Mouse (Mus musculus): ENCODE measurements around the gene Golga2.

Gene Golga2

DNA sequence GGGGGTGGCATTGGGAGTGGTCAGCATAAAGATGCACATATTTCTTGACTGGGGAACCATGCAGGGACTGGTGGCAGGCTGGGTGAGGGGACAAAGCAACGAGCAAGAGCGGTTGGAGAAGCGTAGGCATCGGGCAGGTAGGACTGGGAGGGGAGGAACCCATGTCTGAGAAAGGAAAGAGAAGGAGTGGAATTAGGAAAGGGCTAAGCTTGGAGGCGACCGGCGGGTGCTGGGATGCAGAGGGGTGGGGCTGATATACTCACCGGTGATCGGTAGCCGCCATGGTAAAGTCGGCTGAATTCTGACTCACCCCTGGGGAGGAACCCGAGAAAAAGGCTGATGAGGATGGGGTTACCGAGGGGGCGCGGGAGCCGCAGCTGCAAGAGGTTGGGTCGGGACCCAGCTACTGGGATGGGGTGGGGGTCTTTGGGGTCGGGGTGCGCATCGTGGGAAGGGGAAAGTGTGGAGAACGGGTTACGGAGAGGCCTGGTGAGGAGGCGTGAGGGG is at the start of gene Golga2:
TSS of gene Golga2 (plus strand) at position 51 of the 507 bp plus-strand sequence.
- no peak for DNase-seq (ENCODE audit: low spot score)

DNA sequence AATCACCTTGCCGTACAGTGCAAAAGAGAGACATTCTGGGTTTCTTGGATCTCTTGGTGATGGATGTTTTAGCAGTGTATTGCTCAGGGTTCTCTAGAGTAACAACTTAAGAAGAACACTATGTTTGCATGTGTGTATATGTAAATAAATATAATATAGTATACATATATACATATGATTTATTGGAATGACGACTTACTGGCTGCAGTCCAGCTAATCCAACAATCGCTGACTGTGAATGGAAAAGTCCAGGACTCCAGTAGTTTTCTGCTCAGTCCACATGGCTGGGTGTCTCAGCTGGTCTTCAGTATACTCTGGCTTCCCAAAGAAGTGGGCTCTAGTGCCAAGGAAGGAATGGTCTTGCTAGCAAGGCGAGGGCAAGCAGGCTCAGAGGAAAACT is 49.6 kb upstream of the Golga2 start:
- DNase-seq (ENCODE audit: low spot score): no peak

DNA sequence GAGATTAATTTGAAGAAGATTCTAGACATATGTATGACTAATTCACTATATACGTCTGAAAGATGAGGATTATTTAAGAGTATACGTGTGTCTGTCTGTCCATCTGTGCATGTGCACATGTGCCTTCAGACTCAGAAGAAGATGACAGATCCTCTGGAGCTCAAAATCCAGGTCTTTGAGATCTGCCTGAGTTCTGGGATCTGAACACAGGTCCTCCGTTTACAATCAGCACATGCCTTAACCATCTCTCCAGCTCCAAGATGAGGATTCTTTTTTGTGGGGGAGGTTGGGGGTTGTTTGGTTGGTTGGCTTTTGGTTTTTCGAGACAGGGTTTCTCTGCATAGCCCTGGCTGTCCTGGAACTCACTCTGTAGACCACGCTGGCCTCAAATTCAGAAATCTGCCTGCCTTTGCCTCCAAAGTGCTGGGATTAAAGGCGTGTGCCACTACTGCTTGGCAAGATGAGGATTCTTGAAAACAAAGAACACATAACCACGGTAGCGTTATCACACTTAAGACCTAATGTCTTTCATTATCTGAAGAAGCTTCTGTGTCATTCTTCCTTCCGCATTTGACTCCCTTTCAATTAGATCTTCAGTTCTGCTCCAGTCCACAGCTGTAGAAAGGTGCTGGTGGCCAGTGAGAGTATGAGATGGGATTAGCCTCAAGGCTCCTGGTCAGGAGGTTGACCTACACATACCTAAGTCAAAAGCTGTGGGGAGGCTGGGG is 48.3 kb upstream of the Golga2 start:
- no peak for DNase-seq (ENCODE audit: low spot score)

DNA sequence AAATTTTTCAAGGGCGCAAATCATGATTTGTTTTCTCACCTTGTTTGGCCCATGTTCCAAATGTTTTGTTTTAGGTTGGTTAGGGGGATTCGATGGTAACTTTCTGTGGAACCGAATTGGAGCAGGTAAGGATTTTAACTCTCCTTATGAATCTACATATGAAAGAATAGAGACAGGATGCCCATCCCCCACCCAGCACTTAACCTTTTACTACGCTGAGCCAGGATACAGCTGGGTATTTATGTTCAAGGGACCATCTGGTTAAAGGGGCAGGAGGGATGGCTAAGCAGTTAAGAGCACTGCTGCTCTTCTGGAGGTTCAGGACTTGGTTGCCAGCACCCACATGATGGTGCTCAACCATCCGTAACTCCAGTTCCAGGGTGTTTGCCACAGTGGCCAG is 46.6 kb upstream of the Golga2 start:
- DNase-seq (ENCODE audit: low spot score): no peak

DNA sequence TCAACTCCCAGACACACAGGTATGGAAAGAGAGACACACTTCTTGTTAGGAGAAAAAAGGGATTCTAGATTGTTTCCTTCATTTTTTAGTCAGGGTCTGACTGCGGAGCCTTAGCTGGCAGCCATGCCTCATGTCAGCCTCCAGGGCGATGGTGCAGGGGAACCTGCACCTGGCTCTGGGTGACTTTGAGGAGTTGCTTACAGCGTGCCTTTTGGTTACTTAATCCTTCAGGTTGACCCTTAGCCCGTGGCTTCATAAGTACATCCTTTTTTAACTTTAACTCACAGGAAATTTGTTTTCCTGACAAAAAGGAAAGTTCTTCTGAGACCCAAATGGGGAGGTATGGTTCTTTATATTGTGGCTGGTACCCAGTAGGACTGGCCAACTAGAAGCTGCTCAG is 44.2 kb upstream of the Golga2 start:
- no peak for DNase-seq (ENCODE audit: low spot score)

GRCm38 (mm10) chr2:32246741-32247140 is 40.4 kb upstream of the Golga2 start:
- DNase-seq (ENCODE audit: low spot score): no peak

DNA sequence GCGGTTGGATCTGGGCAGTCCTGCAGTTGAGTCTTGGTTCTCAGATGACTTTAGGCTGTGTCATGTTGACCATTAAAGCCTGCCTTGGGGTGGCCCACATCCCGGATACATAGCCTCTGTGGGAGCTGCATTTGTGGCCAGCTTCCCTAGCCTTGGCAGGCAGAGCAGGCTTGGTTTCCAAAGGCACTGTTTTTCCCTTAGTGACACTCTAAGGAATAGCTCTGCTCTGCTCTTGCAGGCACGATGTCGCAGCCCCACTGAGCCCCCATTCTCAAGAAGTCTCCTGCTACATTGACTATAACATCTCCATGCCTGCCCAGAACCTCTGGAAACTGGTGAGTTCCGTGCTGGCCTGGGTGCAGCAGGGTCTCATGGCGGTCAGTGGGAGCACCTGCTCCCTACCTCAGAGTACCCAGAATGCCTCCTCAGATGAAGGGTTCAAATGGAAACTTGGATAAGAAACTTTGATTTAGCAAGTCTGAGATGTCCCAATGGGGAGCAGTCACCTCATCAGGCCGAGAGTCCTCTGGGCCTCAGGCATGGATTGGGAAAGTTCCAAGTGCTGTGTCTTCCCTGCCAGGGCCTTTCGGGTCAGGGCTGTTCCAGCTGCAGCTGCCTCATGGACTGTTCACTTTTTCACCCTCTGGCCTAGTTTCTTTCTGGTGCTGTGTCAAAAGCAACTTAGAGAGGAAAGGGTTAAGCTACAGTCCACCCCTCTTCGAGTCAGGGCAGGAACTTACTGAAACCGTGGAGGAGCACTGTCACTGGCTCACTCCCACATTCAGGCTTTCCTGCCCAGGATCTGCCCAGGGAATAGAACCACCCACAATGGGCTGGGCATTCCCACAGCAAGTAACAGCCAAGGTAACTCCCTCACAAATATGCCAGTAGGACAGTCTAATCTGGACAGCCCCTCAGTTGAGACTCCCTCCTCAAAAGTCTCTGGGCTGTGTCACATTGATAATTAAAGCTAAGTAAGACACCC is 38.5 kb upstream of the Golga2 start:
- DNase-seq (ENCODE audit: low spot score): peak; percentile 55

DNA sequence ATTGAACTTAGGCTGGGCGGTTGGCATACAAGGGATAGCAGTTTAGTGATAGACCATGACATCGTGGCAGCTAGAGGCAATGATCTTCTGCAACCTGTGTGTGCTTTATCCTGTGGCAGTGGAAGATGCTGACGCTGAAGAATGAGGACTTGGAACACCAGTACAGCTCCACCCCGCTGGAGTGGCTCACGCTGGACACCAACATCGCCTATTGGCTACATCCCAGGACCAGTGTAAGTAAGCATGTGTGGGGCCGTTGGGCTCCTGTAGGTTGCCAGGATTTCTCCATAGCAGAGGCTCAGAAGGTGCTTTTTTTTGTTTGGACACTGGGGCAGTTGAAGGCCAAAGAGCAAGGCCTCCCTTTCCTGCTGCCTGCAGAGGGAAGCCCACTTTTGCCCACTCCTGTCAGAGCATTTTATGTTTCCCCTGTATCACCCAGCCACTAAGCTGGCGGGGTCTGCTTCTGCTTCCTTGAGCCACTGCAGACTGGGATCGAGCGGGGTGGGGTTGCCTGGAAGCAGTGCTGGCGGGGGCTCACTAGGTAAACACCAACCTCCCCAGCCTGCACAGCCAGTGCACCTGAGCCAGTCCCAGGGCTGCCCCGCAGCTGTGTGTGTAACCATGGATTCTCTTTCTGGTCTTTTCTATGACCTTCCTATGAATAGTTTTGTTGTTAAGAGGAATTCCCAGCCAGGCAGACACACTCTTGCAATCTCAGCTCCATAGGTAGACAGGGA is 35.2 kb upstream of the Golga2 start:
- peak; percentile 60 for DNase-seq (ENCODE audit: low spot score)

DNA sequence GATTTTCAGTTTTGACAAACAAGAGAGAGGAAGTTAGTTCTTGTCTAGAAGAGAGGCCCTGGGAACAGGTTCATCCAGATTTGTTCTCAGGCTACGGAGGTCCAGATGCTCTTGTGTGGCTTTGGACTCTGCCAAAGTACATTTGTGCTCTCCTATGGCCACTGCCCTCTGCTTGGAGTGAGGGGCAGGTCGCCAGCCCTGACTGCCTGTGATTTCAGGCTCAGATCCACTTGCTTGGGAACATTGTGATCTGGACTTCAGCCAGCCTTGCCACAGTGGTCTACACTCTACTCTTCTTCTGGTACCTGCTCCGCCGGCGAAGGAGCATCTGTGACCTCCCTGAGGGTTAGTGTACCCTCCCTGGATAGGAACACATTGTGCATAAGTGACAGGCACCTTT is 34.5 kb upstream of the Golga2 start:
- DNase-seq (ENCODE audit: low spot score): peak; percentile 78

GRCm38 (mm10) chr2:32253352-32253751 is 33.8 kb upstream of the Golga2 start:
- DNase-seq (ENCODE audit: low spot score): peak; percentile 68

DNA sequence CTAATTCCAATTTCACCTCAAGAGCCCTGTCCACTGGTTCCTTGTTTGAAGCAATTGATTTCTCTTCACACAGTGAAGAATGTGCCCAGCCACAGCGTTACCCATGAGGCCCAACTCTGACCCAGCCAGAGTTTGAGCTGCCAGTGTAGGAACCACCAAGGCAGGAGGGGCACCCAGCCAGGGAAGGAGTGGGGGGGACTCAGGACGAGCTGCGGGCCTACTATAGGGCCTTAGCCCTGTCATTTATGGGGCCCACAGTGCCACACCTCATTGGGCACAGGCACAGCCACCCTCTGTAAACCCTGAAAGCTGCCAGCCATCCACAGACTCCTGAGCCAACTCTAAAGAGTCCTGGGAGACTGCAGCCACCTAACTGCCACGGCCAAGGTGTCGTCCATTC is 32.6 kb upstream of the Golga2 start:
- DNase-seq (ENCODE audit: low spot score): no peak

DNA sequence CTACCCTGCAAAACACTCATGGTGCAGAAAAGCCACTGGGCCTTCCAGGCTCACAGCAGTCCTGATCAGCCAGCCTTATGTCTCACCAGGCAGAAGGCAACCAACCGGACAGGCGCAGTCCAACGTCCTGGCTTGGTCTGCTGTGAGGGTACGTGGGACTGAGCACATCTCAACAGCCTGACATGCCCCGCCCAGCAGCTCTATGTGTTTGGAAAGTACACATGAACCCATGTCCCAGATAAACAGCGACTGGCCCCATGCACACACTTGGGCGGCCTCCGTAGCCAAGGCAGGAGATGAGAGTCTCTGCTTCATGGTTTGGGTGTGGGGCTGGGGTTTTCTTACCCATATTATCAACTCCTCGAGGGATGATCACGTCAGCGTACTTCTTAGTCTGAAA is 30.9 kb upstream of the Golga2 start:
- DNase-seq (ENCODE audit: low spot score): no peak

GRCm38 (mm10) chr2:32258887-32259533 is 28.2 kb upstream of the Golga2 start:
- no peak for DNase-seq (ENCODE audit: low spot score)

DNA sequence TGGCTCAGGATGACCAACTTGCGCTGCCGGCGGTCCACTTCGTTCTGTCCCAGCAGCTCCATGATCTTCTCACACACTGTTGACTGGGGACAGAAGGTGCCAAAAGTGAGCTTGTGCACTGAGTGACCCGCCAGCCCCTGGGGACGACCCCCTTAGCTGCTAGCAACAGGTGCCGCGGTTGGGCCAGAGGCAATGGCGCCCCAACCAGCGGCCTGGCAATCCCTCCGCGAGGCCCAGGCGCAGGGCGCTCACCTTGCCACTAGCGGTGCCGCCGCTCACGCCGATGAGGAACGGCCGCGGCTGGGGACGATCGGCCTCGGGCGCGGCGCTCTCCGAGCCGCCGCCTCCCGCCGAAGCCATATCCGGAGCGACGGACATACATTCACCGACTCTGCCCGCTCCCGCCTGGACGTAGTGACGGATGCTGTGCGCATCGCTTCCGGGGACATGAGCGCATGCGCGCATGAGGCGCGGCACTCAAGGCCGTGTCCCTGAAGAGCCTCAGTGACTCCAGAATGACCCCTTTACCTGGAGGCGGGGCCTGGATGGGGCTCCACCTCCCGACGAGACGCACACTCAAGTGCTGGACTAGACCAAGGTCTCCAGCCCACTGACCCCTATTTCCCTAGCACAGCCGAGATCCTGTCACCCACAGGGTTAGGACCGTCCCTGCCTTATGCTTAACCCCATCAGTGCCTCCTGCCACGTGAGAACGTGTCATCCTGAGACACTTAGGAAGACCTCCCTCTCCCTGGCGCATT is 27.3 kb upstream of the Golga2 start, which contains the start of gene Uck1:
TSS of gene Uck1 (minus strand) at position 503 of the 761 bp plus-strand sequence.
- DNase-seq (ENCODE audit: low spot score): peak; percentile 87

DNA sequence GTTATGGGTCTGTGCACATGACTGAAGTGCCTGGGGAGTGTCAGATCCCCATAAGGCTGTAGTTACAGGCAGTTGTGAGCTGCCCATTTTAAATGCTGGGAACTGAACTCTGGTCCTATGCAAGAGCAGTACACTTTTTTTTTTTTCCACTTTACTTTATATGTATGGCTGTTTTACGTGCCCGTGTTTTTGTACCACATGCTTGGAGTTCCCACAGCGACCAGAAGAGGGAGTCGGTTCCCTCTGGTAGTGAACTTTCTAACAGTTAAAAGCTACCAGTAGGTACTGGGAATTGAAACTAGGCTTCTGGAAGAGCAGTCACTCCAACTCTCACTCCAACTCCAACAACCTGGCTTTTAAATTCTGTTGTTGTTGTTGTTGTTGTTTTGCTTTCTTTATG is 26.5 kb upstream of the Golga2 start:
- no peak for DNase-seq (ENCODE audit: low spot score)

- no peak for DNase-seq (ENCODE audit: low spot score)
These were observed 11.4 kb upstream of the Golga2 start for GRCm38 (mm10) chr2:32275823-32276222.

- DNase-seq (ENCODE audit: low spot score): no peak
These were observed 4.9 kb upstream of the Golga2 start for GRCm38 (mm10) chr2:32282289-32282688.

DNA sequence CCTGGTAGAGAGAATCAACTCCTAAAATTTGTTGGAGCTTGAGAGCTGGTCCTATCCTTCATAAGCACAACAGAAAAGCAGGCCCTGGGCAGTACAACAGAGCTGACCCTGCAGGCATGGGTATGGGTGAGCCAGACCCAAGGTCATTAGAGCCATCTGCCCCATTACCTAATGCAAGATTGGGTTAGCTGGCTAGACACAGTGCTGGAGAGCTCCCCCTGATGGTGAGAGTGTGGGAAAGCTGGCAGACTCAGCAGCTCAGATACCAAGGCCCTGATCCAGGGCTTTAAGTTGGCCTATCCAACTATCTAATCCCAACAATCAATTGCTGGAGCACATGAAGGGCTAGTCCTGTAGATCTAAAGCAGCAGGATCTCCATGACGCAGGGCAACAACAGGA is 4.5 kb upstream of the Golga2 start:
- peak; percentile 41 for DNase-seq (ENCODE audit: low spot score)

GRCm38 (mm10) chr2:32283986-32284385 is 3.2 kb upstream of the Golga2 start:
- DNase-seq (ENCODE audit: low spot score): no peak

GRCm38 (mm10) chr2:32287923-32288367 is 761 bp downstream of the Golga2 start, which contains the start of gene Swi5:
Swi5 (minus strand) TSS chr2:32288075.
- DNase-seq (ENCODE audit: low spot score): peak; percentile 99

All from testis, postnatal 14 days (tissue).